Mouse (Mus musculus): ENCODE results near the gene Phospho2. TPM values are rescaled to one million over a fixed set of nuclear protein-coding genes. Genes with fewer than 3 reads are reported as not detected.
A peak's percentile ranks its signal among the peaks of the same experiment; 100 is the strongest.
"Not testable (repeated sequence)": the region's sequence is repeated elsewhere in the genome, so short reads cannot be mapped to it uniquely, and the experiment has no call there.

Phospho2 gene
- polyA plus RNA-seq, 1 experiment, result 29.9 TPM

DNA sequence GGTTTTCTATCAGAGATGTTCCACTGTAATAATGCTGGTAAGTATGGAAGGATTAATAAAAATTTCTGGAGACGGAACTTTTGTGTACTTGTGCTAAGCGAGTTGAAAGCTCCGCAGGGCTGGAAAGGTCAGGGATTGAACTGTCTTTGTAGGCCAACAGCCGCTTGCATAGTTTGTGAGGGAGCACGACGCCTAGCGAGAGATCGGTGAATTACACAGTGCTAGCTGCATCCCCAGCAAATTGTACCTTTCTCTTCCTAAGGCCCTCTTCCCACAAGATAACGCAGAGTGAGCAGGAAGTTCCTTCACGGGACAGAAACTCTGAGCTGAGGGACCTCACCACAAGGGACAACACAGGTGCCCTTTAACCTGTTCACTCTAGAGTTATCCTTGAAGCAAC, 862 bp downstream of the Phospho2 start:
- Histone ChIP-seq H3K27ac (ENCODE audit: insufficient read depth, low read length) (no peak overlapping the region), H3K4me3 (ENCODE audit: insufficient read depth, low read length) (peak overlapping the region; percentile 55), H3K4me1 (ENCODE audit: control insufficient read depth, insufficient read depth, low read length) (no peaks in the 10 kb centered on the region; the same call in 1 of the 2 replicates)
- TF ChIP-seq POLR2A (IDR thresholded peaks at IDR 0.05; ENCODE audit: extremely low read depth, insufficient read depth, low read length), result no peak
- peak; percentile 92 for TF ChIP-seq CTCF (IDR thresholded peaks at IDR 0.05; ENCODE audit: extremely low read depth, insufficient read depth, low read length)

DNA sequence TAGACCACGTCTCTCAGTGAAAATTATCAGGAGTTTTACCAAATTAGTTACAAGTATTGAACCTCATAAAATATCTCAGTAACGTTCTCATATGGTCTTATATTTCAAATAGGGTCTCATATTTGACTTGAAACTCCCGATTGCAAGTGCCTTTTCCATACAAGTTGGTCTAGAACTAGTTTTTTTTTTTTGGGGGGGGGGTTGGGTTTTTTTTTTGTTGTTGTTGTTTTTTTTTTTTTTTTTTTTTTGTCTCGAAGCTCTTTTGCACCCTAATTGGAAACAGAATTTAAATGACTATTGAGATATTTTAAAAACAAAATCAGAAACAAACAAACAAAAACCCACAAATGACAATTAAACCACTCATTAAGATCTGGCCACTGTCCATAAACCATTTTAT, 1.3 kb downstream of the Phospho2 start:
- no peak for TF ChIP-seq CTCF (IDR thresholded peaks at IDR 0.05; ENCODE audit: extremely low read depth, insufficient read depth, low read length)
- no peak for TF ChIP-seq POLR2A (IDR thresholded peaks at IDR 0.05; ENCODE audit: extremely low read depth, insufficient read depth, low read length)
- Histone ChIP-seq H3K4me3 (ENCODE audit: insufficient read depth, low read length) (peak overlapping the region; percentile 55), H3K27ac (ENCODE audit: insufficient read depth, low read length) (no peak overlapping the region), H3K4me1 (ENCODE audit: control insufficient read depth, insufficient read depth, low read length) (no peaks in the 10 kb centered on the region; the same call in 1 of the 2 replicates)

DNA sequence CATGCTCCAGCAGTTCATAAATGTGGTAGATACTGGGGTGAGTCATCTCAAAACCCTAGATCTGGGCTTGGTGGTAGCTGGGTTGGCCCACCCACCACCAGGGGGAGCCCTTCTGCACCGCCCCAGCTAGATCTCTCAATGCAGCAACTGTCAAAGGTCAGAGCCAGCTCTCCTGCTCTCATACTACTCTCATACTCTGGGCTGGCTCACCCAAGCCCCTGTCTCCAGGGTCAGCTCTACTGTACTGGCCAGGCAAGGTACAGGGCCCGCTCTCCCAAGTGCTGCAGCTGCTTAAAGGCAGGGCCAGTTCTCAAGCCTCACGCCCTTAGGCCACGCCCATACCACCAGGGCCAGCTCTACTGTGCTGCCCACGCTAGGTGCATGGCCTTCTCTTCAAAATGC, 13.5 kb downstream of the Phospho2 start:
- no peak for TF ChIP-seq POLR2A (IDR thresholded peaks at IDR 0.05; ENCODE audit: extremely low read depth, insufficient read depth, low read length)
- no peak for TF ChIP-seq CTCF (IDR thresholded peaks at IDR 0.05; ENCODE audit: extremely low read depth, insufficient read depth, low read length)
- Histone ChIP-seq H3K4me1 (ENCODE audit: control insufficient read depth, insufficient read depth, low read length) (no peaks in the 10 kb centered on the region), H3K27ac (ENCODE audit: insufficient read depth, low read length) (no peak overlapping the region), H3K4me3 (ENCODE audit: insufficient read depth, low read length) (no peak overlapping the region)

DNA sequence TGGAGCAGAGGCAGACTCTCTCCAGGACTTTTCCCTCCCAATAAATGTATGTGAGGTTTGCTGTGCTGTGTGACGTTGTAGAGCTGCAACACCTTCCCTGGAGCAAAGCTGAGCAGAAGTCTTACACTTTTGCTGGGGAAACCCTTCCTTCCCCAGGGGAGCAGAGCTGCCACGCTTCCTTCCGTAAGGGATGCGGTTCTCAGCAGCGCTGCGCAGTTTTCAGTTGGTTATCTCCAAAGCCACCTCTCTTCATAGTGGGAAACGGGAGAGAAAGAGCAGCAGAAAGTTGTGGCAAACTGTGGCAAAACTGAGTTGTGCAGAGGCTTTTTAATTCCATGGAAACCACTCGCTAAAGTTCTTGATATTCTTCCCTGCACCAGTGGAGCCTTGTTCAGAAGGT, 14.3 kb downstream of the Phospho2 start:
- H3K4me3 ChIP-seq (ENCODE audit: insufficient read depth, low read length), result no peak overlapping the region
- H3K27ac ChIP-seq (ENCODE audit: insufficient read depth, low read length), result no peak overlapping the region
- TF ChIP-seq POLR2A (IDR thresholded peaks at IDR 0.05; ENCODE audit: extremely low read depth, insufficient read depth, low read length) (no peak), CTCF (IDR thresholded peaks at IDR 0.05; ENCODE audit: extremely low read depth, insufficient read depth, low read length) (no peak)
- no peaks in the 10 kb centered on the region for H3K4me1 ChIP-seq (ENCODE audit: control insufficient read depth, insufficient read depth, low read length)

DNA sequence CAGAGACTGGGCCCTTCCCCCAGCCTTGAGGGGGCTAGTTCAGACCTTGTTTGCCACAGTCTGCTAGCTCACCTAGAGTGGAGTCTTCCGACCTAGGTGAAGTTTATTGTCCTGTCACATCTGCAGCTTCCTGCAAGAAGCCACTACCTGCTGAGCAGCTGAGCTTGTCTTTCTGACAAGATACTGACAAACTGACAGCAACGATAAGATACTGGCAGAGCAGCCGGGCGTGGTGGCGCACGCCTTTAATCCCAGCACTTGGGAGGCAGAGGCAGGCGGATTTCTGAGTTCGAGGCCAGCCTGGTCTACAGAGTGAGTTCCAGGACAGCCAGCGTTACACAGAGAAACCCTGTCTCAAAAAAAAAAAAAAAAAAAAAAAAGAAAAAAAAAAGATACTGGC, 15.2 kb downstream of the Phospho2 start:
- not testable (repeated sequence) for H3K27ac ChIP-seq (ENCODE audit: insufficient read depth, low read length); H3K4me3 ChIP-seq (ENCODE audit: insufficient read depth, low read length); H3K4me1 ChIP-seq (ENCODE audit: control insufficient read depth, insufficient read depth, low read length)

DNA sequence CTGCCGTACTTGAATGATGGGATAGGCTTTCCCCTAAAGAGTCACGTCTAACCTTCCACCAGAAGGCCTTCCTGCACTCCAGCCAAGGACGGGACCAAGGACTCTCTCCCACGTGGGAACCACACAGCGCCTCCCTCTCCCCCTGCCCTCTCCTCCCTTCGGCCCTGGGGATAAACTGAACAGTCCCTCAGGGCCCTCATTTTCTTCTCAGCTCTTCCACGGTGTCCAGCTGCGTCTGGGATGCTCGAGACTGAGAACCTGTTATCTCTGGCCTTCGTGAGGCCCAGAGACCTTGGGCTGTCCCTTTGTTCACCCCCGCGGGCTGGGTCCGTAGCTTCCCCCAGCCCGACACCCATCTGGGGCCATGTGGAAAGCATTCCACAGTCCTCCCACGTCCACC, 20.7 kb downstream of the Phospho2 start:
- TF ChIP-seq POLR2A (IDR thresholded peaks at IDR 0.05; ENCODE audit: extremely low read depth, insufficient read depth, low read length) (no peak), CTCF (IDR thresholded peaks at IDR 0.05; ENCODE audit: extremely low read depth, insufficient read depth, low read length) (no peak)
- Histone ChIP-seq H3K4me1 (ENCODE audit: control insufficient read depth, insufficient read depth, low read length) (no peaks in the 10 kb centered on the region), H3K27ac (ENCODE audit: insufficient read depth, low read length) (no peak overlapping the region), H3K4me3 (ENCODE audit: insufficient read depth, low read length) (no peak overlapping the region)

DNA sequence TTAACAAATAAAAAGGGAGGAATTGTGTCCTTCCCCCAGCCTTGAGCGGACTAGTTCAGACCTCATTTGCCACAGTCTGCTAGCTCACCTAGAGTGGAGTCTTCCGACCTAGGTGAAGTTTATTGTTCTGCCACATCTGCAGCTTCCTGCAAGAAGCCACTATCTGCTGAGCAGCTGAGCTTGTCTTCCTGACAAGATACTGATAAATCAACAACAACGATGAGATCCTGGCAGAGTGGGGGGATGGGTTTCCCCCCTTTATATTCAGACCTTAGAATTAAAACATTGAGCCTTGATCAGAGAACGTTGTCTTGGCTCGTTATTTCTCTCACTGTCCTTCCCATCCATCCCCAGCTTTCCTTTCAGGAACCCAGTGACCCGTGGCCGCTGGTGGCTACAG, 21.9 kb downstream of the Phospho2 start:
- H3K4me1 ChIP-seq (ENCODE audit: control insufficient read depth, insufficient read depth, low read length); H3K4me3 ChIP-seq (ENCODE audit: insufficient read depth, low read length); H3K27ac ChIP-seq (ENCODE audit: insufficient read depth, low read length): not testable (repeated sequence)

DNA sequence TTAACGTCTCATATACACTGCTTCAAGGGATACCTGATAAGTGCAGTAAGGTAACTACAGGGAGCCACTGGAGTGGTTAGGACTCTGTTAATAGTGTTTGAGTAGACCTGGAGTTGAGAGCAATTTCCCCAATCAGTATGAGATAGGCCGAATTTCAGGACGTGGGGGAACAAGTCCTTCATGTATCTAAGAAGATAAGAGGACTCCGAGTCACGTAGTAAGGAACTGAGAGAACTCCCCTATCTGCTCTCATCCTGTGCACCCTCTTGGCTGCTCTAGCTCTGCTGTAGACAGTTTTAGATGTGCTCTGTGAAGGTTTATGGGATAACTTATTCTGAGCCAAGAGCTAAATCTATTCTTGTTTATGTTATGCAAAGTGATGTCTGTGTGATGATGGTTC, 27.2 kb downstream of the Phospho2 start:
- no peak for TF ChIP-seq CTCF (IDR thresholded peaks at IDR 0.05; ENCODE audit: extremely low read depth, insufficient read depth, low read length)
- no peak overlapping the region for H3K27ac ChIP-seq (ENCODE audit: insufficient read depth, low read length)

DNA sequence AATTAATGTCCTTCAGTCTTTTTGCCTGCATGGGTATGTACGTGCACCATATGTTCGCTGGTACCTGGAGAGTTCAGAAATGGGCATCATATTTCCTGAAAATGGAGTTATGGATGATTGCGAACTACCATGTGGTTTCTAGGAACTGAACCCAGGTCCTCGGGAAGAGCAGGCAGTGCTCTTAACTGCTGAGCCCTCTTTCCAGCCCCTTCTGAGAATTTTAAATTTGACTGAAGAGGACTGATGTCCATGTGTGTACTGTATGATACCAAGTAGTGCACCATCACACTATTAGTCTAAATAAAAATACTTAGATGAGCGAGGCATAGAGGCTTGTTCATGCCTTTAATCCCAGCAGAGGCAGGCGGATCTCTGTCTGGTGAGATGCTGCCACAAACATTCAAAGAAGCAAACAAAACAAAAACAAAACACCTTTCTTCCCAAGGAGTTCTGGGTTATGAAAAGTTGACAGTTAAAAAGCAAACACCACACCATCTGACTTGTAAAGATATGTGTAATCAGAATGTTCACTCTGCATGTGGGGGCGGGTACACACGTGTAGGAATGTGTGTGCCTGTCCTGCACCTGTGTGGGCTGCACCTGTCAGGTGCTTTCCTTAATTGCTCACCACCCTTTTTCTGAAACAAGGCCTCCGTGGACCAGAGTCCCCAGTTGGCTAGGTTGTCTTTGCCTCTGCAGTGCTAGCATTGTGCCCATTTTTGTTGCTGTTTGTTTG, 29.1 kb downstream of the Phospho2 start:
- Histone ChIP-seq H3K27ac (ENCODE audit: insufficient read depth, low read length) (no peak overlapping the region), H3K4me3 (ENCODE audit: insufficient read depth, low read length) (no peak overlapping the region), H3K4me1 (ENCODE audit: control insufficient read depth, insufficient read depth, low read length) (no peaks in the 10 kb centered on the region; the same call in 1 of the 2 replicates)
- TF ChIP-seq CTCF (IDR thresholded peaks at IDR 0.05; ENCODE audit: extremely low read depth, insufficient read depth, low read length) (no peak), POLR2A (IDR thresholded peaks at IDR 0.05; ENCODE audit: extremely low read depth, insufficient read depth, low read length) (no peak)

More for the DNA sequence above, 27.2 kb downstream of the Phospho2 start:
- Histone ChIP-seq H3K4me3 (ENCODE audit: insufficient read depth, low read length) (no peak overlapping the region), H3K4me1 (ENCODE audit: control insufficient read depth, insufficient read depth, low read length) (no peaks in the 10 kb centered on the region; the same call in 1 of the 2 replicates)

DNA sequence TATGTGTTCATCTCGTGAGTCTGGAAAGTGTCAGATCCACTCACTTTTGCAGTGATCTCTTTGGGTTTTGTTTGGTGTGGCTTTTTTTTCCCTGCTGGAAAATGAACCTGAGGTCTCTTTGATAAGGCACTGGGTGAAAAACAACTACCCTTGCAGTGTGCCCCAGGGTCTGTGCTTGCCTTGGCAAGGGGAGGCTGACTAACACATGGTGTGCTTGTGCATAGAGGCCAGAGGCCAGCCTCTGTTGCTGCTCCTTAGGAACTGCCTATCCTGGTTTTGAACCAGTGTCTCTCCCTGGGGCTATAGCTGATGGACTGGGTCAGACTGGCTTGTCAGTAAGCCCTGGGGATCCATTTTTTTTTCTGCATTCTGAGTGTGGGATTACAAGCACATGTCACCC, 30.8 kb downstream of the Phospho2 start:
- Histone ChIP-seq H3K4me1 (ENCODE audit: control insufficient read depth, insufficient read depth, low read length) (peaks cover 2% of the 10 kb centered on the region), H3K27ac (ENCODE audit: insufficient read depth, low read length) (no peak overlapping the region), H3K4me3 (ENCODE audit: insufficient read depth, low read length) (no peak overlapping the region)
- TF ChIP-seq POLR2A (IDR thresholded peaks at IDR 0.05; ENCODE audit: extremely low read depth, insufficient read depth, low read length) (no peak), CTCF (IDR thresholded peaks at IDR 0.05; ENCODE audit: extremely low read depth, insufficient read depth, low read length) (no peak)

All from cortical plate, adult 2 months (tissue).